Mouse (Mus musculus) small intestine, adult 2 months (tissue): Measurements from ENCODE around the gene Hcn1.

Experiments
- CTCF ChIP-seq: fragments of 200-500 bp; IDR thresholded peaks from 2 replicates; pipeline ENCODE4 v1.5.1; 2012; ENCODE audit warnings: low read depth, mild to moderate bottlenecking, control low read depth, inconsistent platforms, low read length, moderate library complexity, mixed read lengths; ENCODE audit not compliant: insufficient replicate concordance, insufficient read length; ENCODE audit errors: extremely low read depth
- POLR2A ChIP-seq: fragments of 200-500 bp; IDR thresholded peaks from 2 replicates; pipeline ENCODE4 v1.6.1; 2012; ENCODE audit warnings: low read depth, mild to moderate bottlenecking, control low read depth, inconsistent platforms, low read length, moderate library complexity

- TF ChIP-seq CTCF (no peak), POLR2A (no peak)
Measured at GRCm38 (mm10) chr13:117858416-117858815, 256.3 kb downstream of the Hcn1 start.
